In the genomic region with DNA sequence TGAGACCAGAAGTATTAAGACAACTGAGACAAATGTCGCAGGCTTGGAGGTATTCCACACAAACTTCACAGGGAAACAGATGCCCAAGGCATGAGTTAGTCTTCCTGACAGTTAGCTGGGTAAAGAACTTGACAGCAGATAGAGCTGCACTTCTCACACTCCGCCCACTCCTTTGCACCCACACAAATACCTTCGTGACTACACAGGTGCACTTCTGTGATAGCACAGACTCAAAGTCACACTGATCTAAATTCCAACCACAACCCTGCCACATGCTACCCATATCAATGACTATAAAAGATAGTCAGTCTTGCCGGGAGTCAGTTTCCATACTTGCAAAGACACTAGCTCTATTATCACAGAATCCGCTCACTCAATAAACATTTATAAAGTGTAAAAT, we compare ENCODE assay signal across 19 mouse cellular contexts.
A peak's percentile ranks its signal among the peaks of the same experiment; 100 is the strongest.
DNase-seq lines count a peak whose midpoint lies in the region; ATAC-seq lines count a peak whose summit lies in the region.
"Had no signal": no experiment of that assay in that cellular context is flagged by ENCODE, and none has a peak within 500 bp of the region (broad histone marks: within the 10 kb centered on the region; RNA-seq: fewer than 3 reads in every experiment).

No protein-coding gene starts in this region.

- DNase-seq in right cerebral cortex, adult 18-20 months = peak; percentile 9
- DNase-seq in right cerebral cortex, postnatal 4 days = no peak
- DNase-seq in naive thymus-derived CD4-positive, alpha-beta T cell, adult 2 months (ENCODE audit: low read depth) = peak; percentile 67
- DNase-seq in urinary bladder, postnatal 10 days (ENCODE audit: low spot score) = no peak
- DNase-seq in ovary, postnatal 14 days (ENCODE audit: low spot score) = no peak
- DNase-seq: B cell, adult 2 months; cerebellum, adult 11-12 months; gastrocnemius, adult 2 months; heart, postnatal 14 days; kidney, adult 8-10 months; kidney, postnatal 36 days; layer of hippocampus, postnatal 36 days; left cerebral cortex, postnatal 4 days; lung, postnatal 36 days; midbrain, embryonic 14.5 days; right cerebral cortex, postnatal 14 days had no signal

- peak; percentile 58; the same call in 1 of the 2 replicates for ATAC-seq in common myeloid progenitor, adult 5-6 weeks (replicated peaks; ENCODE audit: low read depth, poor library complexity, severe bottlenecking)
- ATAC-seq in granulocyte monocyte progenitor cell, adult 5-6 weeks (replicated peaks; ENCODE audit: poor library complexity, severe bottlenecking) = no peak
- ATAC-seq: hindbrain, postnatal 0 days had no signal

Comparison
In these comparisons a context has a peak if more than half of its experiments do, and no peak if none do; other contexts are left out.
1. DNase-seq: peak in right cerebral cortex, adult 18-20 months (single experiment) and naive thymus-derived CD4-positive, alpha-beta T cell, adult 2 months (single experiment); none in right cerebral cortex, postnatal 4 days (single experiment), urinary bladder, postnatal 10 days (single experiment) and ovary, postnatal 14 days (single experiment).